Mouse (Mus musculus) cerebellum, adult 18-20 months (tissue): ENCODE measurements at regions not wholly inside any gene's neighbourhood (a gene's known extent, or its start where the extent isn't known, plus 50 kb on each side); places are given as distances from the start of the nearest gene placed in this dataset.

ENCODE experiments used
- DNase-seq, 2 experiments: peaks; one replicate each; pipeline ENCODE4 v3.0.0; 2021

DNA sequence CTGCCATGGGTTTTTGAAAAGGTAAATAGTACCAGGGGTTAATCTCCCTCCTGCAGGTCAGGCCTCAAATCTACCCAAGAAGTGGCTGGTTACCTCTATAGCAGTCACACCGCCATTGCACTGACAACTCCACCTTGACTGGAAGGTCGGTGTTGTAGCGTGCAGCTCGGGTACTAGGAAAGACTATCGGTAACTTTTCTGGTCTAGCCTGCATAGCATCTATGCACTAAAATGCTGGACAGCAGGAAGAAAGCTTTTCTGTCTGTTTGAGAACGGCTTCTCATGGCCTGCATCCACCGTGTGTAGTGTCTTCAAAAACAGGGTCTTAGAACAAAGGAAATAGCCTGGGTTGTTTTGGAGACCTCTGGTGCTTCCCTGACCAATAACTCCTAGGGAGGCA, 88.8 kb downstream of the Bms1 start:
- no peak for DNase-seq

DNA sequence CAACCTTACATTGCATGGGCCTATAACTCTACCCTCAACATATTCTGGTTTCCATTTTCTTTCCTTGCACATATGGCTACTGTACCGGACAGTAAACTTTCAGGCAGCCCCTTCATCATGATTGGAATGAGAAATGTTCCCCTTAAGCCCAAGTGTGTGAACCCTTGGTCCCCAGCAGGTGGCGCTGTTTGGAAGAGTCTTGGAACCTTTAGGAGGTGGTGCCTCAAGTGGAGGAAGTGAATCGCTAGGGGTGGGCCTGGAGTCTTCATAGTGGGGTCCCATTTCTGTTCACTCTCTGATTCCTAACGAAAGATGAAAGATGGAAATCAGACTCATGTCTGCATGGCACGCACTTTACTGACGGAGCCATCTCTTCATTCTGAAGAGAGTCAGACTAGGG, 91.8 kb downstream of the Bms1 start:
- no peak for DNase-seq

DNA sequence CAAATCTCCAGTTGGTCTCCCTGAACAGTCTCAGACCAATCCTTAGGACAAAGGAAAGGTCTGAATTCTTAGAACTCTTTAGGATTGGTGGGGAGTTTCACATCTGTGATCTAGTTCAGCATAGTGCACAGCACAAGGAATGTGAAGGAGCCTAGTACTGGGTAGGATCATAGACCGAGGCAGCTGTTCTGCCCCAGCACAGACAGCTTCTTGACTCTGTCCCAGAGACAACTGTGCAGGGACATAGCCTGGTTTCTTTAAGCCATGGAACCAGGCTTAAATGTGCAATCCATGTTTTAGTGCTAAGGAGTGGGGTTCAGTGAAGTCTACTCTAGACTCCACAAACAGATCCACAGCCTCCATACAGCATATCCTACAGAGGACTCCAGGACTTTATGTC, 93.6 kb downstream of the Bms1 start:
- DNase-seq: no peak

DNA sequence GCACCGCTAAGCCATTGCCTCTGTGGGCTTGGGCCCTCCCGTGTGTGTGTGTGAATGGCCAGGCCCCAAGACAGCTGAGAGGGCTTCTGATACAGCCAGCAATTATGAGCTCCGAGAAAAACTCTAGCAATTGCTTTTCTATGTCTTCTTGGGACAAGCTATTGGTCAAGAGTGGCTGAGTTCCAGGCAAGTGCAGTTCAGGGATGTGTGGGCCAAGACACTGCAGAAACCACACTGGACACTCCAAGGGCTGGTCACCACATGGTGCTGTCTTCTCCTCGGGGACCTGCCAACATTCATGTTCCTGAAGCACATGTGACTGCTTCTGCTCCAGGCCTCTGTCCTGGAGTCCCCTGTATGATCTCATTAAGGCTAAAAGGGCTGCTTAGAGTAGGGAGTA, 94.7 kb downstream of the Bms1 start:
- DNase-seq: no peak

DNA sequence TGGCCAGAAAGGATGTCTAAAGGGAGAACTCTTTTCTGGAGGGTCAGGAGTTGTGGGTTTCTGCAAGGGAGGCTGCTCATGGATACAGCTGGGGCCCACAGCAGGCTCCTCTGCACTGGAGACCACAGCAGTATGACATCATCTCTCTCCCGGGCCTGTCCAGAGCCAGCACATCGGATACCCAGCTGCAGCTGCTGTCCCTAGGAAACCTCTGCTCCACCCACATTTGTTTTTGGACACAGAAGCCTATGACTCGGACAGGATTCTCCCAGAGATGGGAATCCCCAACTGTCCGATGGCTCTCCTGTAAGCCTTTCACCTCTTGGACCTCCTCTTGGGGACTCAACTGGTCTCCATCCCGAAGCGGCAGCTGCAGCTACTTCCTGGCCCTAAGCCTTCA, 96.2 kb downstream of the Bms1 start:
- no peak for DNase-seq

DNA sequence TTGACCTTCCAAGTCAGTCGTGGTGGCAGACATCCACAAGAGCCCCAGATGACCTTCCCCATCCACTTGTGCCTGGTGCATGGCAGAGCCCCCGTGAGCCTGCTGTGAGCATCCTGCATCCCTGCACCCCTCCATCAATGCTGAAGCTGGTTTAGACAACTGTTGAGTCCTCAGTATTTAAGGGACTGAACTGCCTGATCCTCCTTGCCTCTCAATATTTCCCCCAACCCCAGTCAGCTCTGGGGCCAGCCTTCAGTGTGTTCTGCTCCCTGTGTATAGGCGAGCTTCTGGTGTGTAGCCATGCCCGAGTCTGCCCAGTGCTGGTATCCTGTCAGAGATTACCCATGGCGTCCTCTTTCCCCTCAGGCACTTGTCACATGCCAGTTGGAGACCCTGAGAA, 96.6 kb downstream of the Bms1 start:
- no peak for DNase-seq

DNA sequence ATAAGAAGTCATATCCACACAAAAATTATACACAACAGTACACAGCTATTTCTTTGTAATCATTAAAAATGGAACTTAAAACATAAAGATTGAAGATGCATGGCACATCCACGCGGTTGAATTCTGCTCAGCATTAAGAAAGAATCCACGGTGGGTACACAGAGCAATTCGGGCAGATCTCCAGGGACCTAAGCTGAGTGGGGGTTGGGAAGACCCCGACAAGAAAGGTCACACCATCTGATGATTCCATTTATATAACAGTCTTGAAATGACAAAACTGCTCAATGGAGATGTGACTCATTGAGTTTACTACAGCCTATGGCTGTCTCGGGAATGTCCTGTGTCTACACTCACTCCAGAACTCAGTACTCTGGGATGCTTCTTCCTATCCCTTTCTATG, 97.2 kb downstream of the Bms1 start:
- no peak for DNase-seq

DNA sequence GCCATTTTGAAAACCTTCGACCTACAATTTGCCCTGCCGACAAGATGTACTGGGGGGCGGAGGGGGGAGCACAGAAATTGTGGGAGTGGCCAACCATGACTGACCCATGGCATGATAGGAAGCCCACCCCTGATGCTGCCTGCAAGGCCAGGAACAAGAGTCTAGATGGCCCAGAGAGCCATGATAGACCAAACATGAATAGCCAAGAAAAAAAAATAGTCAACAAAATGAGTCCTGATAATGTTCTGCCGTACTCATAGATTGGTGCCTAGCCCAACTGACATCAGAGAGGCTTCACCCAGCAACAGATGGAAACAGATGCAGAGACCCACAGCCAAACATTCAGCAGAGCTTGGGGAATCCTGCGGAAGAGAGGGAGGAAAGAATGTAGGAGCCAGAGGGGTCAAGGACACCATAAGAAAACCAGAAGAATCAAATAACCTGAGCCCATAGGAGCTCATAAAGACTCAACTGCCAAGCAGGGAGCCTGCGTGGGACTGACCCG, 99.2 kb downstream of the Bms1 start:
- no peak for DNase-seq

DNA sequence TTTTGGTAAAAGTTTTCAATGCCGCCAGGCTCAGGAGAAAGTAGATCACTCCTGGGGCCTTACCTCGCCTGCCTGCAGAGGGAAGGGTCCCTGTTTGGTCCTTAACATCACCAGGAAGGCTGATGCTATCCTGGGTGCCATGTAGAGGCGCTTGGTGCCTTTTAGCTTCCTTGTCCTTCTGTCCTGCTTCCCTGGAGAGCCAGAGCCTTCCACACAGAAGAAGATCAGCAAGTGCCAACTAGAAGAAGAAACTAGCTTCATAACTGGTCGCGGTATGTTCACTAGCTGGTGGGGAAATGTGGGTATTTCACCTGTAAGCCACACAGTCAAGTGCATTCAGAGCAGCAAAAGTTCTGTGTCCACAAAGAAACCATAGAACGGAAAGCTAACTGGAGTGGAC, 103.4 kb downstream of the Bms1 start:
- DNase-seq: no peak

DNA sequence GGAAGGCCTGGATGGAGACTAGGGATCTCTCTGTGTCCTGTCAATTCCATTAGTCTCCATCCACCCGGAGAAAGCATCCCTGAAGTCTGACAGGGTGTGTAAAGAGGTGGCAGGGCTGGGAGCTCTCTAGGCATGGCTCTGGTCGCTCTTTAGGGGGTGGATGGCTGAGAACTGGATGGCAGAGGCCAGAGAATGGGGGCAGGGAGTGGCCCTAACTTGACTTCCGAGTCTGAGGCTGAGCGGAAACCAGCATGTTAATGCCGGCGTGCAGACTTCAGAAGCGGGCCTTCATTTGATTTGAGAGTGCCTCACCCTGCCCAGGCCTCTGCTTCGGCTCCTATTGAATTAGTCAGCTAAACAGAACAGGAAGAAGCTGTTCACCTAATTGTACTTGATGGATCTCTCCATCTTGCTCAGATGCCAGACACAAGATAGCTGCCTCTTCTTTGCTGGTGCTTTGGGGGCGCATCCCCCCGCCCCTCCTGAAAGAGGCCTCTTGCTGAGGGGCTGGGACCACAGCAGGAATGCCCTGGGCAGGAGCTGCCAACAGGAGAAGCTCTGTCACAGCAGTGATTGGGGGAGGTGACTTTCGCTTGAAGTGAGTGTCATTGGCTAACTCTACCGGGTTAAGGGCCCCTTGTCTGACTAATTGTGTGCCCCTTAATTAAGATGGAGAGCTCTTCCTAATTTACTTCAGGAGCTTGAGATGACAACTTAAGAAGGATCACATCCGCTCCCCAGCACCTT, 104.2 kb downstream of the Bms1 start:
- DNase-seq: no peak

DNA sequence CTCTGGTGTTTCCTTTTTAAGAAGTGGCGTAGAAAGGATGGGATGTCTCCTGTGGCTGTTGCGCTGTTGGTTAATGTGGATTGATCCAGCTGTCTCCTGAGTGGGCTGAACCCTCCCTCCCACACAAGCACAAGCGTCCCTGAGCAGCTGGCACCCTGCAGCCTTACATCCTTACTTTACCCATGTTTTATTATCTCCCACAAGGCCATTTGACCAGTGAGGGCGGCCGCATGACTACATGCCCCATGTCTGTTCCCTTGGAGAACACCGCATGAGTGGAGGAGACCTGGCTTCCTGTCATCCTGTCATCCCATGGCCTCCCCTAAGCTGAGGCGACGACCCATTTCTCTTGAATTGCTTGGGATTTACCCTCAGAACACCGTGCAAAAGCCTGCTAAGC, 108.2 kb downstream of the Bms1 start:
- no peak for DNase-seq

DNA sequence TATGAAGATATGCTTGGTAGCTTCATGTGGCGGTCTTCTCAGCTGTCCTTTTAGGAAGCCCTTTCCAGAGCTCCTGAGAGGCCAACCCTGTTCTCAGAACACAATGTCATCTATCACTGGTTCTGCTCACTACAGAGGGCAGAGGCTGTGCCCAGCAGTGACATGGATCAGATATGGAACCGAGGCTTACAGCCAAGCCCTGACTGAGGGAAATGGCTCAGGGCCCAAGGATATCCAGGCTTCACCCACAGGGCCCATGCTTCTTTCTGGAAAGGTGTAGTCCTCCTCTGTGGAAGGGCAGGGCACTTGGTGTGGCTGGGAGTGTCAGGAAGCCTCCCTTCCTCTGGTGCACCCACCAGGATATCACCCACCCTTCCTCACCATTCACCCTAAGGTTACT, 109.4 kb downstream of the Bms1 start:
- no peak for DNase-seq

DNA sequence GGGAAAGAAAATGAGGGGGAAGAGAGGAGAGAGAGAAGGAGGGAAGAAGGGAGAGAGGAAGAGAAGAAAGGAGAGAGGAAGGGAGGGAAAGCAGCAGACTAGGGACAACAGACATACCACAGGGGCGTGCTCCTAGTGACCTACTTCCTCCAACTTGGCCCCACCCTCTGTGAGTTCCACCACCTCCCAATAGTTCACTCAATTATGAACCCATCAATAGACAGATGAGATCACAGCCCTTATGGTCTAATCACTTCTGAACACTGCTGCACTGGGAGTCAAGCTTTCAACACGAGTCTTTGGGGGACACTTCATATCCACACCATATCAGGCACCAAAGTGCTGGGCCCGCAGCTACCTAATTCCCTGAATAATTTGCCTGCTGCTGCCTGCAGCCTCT, 110.7 kb downstream of the Bms1 start:
- no peak for DNase-seq

DNA sequence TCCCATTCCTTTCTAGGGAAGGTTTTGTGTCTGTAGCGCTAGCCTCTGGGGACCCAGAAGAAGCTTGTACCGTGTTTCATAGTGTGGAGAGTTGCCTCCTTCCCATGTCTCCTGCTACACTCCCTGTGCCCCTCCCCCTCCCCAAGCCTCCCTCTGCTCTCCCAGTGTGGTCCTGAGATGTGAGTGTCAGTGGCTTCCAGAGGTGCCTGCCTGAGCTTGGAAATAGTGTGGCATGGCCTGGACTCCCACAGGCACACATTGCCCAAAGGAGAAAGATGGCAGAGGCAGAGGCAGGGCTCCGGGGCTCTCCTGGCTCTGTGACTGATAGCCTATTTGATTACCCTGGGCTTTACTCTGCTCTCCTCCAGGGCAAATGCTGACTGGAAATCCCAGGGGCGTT, 110.0 kb upstream of the Ret start:
- no peak for DNase-seq

DNA sequence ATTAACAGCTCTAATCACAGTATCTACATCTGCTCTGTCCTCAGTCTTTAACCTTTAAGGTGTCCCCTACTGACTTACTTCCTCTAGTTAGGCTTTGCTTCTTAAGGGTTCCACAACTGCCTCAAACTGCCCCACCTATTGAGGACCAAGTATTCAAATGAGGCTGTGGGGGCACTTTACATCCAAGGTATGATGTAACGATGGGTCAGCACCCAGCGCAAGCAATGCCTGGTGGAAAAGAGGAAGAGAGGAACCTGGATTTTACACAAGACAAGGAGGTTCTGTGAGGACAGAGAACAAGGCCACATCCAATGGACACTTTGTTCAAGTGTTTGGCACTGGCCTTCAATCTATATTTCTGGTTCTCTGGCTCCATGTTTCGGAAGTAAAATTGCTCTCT, 107.7 kb upstream of the Ret start:
- DNase-seq: no peak

DNA sequence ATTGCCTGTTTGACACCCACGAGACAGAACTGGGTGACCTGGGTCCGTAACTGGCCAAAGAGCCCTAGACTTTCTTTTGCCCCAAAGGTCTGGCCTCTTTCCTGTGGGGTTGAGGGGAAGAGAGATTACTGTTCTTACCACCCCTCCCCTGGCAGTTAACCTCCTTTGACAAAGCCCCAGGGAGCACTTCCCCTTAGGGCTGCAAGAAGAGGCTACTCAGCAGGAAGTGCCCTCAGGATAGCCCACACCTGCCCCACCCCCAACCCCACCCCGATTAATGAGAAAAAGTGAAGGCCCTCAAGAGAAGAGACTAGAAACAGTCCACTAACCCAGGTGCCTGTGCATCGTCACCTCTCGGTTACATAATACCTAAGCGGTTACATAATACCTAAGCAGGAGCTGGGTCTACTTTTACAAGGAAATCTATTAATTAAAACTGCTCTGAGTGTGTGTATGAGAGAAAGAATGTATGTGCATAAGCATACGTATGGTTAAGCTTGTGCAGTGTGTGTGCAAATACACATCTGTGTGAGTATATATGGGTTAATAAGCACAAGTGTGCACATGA, 105.3 kb upstream of the Ret start:
- DNase-seq: no peak

DNA sequence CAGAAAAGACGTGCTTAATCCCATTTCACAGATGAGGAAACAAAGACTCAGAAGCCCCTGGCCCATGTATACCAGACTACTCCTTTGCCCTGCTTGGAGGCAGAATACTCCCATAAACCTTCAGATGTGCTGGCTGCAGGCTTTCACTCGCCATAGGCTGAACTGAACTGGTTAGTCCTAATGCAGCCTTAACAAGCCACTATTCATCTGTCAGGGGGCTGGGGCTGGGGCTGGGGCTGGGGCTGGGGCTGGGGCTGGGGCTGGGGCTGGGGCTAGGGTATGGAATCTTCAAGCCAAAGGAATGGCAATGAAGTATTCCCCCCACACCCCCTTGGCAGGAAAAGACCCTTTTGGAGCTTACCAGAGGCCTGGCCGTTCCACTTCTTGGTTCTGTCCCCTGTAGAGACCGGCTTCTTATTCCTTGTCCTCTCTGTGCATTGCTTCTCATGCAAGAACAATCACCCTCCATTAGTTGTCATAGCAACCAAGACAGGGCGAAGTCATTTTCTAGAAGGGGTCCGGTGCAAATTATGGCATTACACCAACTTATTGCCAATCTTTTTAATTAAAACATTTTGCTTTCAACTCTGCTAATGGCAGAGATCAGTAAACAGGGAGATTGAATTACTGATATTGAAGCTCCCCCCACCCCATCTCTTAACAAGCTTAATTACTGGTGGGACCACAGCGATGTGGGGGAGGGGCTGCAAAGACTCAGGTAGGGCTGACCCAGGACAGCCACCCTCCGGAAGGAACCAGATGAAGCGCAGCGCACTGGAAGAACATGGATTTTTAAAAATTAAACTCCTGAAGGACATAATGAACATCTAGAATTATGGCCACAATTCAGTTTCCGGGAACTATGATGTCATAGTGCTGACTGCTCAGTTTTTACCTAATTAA, 104.6 kb upstream of the Ret start:
- DNase-seq: no peak

DNA sequence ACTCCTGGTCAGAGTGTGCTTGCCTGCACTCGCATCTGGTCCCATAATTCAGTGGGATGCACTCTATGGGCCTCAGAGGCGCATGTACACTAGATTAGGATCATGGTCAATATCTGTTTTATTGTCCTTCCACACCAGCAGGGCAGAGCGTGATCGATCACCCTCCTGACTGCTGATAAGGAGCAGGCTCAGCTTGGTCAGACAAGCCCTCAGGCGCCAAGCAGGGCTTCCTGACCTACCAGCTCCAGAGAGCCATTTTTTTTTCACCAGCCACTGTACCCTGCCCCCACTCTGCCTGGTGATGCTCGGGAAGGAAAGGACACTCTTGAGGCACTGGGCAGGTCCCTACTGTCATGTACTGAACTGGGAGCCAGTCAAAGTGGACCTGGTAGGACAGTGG, 103.3 kb upstream of the Ret start:
- no peak for DNase-seq

DNA sequence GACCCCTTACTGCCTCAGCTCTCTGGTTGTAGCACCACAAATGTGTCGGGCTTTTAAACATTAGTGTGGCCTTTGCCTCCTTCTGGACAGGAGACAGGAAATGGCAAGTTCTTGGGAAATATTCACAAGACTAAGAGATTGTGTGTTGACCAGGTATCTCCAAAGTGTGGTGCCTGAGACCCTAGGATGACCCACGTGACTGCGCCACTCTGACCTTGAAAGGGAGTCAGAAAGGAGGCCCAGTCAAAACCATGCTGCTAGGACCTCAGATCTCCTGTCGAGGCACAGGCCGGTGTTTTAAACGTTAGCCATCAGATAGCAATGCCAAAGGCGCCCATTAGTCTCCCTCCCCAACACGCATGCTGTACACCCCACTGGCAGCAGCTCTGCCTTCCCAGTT, 100.1 kb upstream of the Ret start:
- DNase-seq: no peak

DNA sequence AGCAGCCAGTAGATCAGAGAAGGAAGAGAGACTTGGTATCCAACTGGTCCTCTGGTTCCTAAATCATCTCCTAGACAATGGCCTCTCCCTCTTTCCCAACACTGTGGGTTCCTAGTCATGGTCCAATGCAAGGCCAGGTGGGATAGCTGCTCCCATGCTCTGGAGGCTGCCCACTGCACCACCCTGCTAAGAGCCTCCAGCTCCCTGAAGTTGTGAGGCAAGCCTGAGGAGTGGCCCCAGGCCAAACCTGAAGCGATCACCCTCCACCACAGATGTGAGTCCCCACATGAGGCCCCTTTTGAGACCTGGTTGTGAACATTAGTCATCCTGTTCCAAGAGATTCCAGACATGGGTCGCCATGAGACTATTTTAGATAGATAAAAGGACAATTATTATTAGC, 96.5 kb upstream of the Ret start:
- no peak for DNase-seq

DNA sequence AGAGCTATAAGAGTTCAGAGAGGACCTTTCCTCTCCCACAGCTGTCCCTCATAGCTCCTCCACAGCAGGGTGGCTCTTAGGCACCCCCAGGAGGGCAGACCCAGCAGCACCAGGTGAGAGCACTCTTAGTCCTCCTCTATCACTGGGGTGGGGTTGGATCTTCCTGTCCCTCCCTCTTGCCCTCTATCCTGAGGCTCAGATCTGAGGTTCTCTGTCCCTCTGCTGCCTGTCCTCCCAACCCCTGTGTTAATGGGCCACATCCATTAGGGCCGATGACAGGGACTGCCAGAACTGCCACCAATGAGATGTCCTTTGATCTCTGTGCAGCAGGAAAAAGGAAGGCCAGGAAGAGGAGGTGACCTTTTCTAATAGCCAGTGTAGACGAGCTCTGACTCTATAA, 95.4 kb upstream of the Ret start:
- DNase-seq: no peak

DNA sequence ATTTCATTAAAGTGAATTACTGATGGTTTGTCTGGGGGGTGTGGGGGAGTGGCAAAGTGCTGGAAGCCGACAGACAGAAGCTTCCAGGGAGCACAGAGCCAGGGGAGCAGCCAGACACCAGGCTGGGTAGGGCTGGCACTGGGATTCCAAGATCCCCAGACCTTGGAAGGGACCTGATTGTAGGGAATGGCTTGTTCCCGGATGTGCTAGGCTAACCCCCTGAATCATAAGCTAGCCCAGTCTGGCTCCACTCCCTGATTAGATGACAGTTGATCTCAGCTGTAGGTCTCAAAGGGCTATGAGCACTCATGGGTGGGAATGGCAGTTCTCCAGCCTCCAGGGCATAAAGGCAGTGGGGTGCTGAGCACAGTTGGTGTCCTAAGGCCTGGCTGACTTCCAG, 94.8 kb upstream of the Ret start:
- no peak for DNase-seq

DNA sequence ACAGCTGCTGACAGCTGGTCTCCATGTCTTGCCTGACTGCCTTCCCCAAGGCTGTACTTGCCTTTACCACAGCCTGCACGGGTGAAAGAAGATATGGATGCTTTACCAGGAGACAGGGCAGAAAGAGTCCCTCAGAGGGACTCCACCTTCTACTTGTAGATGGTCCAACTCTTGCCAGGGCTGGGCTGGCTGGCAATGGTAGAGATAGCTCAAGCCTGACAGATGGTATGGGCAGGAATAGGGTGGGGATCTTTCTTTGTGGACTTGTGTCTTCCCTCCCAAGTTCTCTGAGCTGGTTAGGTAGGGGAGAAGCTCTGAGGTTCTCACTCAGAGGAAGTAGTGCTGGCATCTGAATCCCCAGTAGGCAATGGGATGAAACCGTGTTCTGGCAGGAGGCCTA, 93.9 kb upstream of the Ret start:
- no peak for DNase-seq

DNA sequence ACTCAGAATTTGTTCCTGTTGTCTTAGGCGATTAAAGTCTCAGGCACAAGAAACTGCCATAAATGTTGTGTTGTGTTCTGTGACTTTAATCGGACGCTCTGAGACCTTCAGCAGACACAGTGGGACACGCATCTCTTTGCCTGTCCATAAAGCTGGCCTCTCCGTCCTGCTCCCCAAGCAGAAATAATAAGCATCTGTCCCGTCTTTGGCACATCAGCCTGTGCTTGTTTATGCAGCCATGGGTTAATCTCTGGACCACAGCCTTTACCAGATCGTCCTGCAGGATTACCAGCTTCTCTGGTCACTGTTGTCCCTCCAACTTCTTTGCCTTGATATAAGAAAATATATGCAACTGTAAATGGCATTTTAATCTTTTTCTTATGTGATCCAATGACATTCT, 87.7 kb upstream of the Ret start:
- DNase-seq: no peak
